Mouse (Mus musculus) layer of hippocampus, adult 9-10 months (tissue): Measurements from ENCODE around the gene Tmem59l.
"Not testable (repeated sequence)": the region's sequence is repeated elsewhere in the genome, so short reads cannot be mapped to it uniquely, and the experiment has no call there.

ENCODE experiments used
- DNase-seq: peaks from one replicate; pipeline ENCODE4 v3.0.0; 2022; ENCODE audit warnings: low spot score

The Tmem59l gene

DNA sequence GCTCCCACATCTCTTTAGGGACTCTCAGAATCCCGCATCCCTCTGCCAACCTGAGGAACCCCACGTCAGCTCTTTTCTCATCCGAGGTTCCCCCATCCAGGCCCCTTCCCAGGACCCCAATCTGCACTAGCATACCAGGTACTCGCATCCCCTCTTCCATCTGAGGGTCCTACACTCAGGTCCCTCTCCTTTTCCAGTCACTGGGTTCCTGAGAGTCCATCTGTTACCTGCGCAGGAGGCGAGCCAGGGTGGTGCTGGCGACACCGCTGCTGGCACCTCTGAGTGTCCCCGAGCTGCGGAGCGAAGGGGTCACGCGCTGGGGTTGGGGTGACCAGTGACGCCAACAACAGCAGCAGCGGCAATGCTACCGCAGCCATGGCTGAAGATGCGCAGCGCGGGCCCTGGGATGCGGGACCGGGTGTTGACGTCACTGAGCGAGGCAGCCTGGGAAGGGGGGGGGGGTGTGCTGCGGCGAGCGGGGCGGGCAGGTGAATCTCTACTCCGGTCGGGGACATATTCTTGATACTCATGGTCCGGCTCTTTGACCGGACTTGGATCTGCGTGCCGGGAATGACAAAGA lies at the start of gene Tmem59l:
TSS of gene Tmem59l (minus strand) at position 418 of the 580 bp plus-strand sequence.
- DNase-seq = no peak

- no peak for DNase-seq
These were observed 48.5 kb upstream of the Tmem59l start for GRCm38 (mm10) chr8:70535701-70536100.

DNA sequence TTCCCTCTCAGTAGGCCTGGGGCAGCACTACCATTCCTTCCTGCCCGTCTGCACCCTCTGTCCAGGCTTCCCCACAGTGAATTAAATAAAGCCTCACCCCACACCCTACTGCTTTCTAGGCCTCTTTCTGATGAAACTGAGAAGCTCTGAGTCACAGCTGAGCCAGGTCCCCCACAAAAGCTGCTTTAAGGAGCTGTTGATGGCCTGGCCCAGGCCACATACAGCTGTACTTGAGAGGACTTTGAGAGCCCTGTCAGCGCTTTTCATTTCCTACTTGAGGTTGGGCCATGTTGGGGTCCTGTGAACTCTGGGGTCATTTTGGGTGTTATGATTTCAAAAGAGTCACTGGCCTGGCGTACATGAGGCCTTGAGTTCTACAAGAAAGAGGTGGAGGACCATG lies 48.1 kb upstream of the Tmem59l start:
- no peak for DNase-seq

GRCm38 (mm10) chr8:70534281-70534680 lies 47.1 kb upstream of the Tmem59l start:
- DNase-seq = no peak

DNA sequence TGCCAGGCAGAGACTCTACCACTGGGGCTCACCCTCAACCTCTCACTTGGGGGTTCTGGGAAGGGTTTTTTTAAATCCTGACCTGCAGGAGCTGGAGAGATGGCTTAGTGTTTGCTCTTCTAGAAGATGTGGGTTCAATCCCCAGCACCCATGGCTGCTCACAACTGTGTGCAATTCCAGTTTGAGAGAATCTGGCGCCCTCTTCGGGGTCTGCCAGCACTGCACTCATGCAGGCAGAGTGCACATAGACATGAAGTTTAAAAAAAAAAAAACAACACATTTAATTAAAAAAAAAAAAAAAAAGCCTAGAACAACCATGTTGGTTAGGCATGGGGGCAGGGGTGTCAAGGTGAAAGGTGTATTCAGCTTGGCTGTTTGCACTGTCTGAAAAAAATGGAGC lies 43.2 kb upstream of the Tmem59l start:
- DNase-seq = no peak

DNA sequence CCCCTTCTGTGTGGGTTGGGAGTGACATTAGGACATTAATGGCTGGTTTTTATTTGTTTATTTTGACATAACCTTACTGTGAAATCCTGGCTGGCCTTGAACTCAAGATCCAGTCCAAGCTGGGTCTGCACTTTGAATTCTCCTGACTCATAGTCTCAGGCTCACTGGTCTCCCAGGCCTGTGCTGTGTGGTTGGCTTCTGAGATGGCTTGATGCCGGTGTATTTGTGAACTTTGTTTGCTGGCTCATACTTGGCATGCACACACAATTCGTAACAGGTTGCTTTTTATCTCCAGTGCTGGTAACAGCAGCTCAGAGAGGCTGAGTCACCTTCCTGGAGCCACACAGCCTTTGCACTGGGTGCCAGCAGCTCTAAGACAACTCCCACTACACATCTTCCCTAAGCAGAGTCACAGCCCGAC lies 42.6 kb upstream of the Tmem59l start:
- DNase-seq = no peak

DNA sequence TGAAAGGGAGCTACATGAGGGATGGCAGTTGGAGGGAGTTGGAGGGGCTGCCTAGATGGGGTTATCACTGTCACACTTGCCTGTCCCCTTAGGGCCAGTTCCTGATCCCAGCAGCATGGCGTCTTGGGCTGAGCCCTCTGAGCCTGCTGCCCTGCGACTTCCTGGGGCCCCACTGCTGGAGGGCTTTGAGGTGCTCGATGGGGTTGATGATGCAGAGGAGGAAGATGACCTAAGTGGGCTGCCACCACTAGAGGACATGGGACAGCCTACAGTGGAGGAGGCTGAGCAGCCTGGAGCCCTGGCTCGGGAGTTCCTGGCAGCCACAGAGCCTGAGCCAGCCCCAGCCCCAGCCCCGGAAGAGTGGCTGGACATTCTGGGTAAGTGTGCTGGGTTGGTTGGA lies 42.1 kb upstream of the Tmem59l start:
- DNase-seq = no peak

- DNase-seq = no peak
These were observed 41.1 kb upstream of the Tmem59l start for GRCm38 (mm10) chr8:70528182-70528797.

DNA sequence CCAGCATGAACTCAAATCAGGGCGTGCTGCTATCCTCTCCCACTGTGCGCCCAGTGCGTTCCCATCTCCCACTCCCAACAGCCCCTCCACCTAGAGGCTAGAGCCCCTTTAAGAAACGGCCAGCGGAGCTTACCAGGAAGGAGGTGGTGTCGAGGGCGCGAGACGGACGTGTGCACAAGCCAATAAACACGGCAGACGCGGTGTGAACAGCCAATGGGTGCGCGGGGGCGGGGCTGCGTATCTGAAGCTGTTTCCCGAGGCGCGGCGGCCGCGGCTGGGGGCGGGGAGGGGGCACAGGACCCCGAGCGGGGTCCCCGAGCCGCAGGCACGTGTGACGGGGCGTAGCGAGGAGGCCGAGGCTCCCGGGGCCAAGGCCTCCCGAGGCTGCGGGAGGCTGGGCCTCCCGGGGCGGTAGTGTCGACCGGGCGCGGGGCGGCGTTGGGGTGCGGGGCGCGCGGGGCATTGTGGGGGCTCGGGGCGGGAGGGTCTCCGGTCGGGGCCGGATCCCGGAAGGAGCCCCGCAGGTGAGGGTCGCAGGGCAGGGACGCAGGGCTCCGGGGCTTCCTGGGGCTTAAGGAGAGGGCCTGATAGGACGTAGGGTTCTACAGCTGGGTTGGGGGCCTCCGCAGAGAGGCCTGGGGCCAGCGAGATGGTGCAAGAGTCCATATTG lies 40.5 kb upstream of the Tmem59l start, which contains the start of the genes Fkbp8 and Kxd1:
TSS of gene Fkbp8 (plus strand) at position 213 of the 670 bp plus-strand sequence.
TSS of gene Kxd1 (minus strand) at position 445 of the 670 bp plus-strand sequence.
- DNase-seq = peak; percentile 100

DNA sequence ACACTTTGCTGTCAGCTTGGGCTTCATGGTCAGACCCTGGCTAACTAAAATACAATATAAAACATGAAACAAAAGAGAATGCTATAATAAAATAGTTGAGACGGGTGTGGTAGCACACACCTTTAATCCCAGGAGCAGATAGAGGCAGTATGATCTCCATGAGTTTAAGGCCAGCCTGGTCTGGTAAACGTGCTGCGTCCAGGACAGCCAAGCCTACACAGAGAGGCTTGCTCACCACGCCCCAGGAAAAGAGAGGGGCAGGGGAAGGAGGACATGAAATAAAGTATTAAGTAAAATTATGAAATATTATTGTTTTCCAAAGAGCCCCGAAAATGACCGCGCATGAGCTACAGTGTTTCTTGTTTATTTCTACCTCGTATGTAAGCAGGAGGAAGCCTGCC lies 40.0 kb upstream of the Tmem59l start:
- no peak for DNase-seq

DNA sequence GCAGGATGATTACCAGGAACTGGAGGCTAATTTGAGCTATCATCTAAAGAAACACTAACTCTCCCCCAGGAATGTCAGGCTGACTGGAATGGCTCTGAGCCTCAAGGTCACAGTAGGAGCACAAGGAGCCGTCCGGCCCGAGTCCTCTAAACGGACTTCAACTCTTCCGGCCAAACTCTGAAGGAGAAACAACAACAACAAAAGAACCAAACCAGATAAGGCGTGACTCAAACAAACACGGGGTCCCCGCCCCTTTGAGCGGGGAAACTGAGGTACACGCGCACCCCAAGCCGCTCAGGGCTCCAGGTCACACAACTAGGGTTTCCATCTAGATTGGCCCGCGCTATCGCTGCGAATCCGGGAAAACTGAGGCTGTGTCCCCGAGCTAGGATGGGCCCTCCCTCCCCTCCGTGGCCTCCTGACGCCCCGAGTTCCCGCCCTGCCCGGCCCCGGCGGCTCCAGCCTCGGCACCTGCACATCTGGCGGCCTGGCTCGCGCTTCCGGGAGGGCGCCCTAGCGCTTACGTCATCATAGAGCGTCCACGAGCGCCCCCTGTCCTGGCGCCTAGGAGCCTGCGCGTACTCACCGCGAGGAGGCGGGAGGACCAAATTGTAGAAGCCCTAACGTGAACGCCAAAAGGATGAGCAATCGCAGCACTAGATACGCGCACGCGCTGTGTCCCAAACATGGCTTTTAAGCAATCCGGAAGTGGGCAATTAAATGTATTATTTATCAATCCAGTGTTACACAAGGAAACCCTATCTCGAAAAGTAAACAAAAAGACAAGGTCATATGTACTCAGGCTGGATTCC lies 35.6 kb upstream of the Tmem59l start:
- peak; percentile 89 for DNase-seq

DNA sequence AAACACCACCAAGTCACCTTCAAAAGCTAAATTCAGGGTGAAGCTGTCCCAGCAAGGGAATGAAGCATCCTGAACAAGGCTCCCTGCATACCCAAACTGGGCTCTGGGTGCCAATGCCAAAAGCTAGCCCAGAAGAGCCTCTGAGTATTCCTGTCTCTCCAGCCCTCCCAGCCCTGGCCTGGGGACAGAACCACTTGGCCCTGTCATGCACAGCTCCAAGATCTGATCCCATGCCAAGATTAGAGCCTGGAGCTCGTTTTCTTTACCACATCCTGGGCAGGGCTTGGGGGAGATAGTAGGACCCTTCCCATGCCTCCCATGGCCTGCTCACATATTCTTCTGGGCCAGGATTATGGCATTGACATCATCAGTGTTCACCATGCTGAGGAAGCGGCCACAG lies 32.4 kb upstream of the Tmem59l start:
- no peak for DNase-seq

- no peak for DNase-seq
These were observed 31.9 kb upstream of the Tmem59l start for GRCm38 (mm10) chr8:70519043-70519442.

DNA sequence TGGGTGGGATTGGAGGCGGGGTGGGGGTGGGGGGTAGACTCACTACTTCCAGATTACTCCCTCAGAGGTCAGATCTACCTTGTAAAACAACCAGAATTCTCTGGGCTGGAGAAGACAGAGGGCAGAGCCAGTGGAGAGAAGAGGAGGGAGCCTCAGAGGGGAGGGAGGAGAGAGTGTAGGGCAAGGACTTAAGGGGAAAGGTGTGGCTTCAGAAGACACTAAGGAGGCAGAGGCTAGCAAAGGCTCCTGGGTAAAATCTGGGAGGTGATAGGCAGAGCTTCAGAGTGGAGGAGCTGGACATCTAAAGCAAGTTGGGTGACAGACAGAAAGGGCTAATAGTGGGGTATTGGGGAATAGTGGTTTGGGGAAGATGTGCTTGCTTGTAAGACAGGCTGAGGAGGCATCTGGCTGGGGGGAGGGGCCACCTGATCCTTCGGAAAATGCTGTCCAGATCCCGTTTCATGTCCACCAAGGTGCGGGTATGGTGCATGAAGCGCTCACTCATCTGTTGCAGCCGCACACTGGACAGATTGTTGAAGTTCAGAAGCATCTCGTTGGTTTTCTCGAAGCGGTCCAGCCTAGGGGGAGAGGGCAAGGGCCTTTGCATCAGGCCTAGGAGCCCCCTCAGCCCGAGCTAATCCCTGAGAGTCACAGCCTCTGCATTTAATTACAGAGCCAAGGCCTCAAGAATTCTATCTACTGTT lies 30.9 kb upstream of the Tmem59l start:
- DNase-seq = no peak

- DNase-seq = no peak
These were observed 26.3 kb upstream of the Tmem59l start for GRCm38 (mm10) chr8:70513441-70513840.

DNA sequence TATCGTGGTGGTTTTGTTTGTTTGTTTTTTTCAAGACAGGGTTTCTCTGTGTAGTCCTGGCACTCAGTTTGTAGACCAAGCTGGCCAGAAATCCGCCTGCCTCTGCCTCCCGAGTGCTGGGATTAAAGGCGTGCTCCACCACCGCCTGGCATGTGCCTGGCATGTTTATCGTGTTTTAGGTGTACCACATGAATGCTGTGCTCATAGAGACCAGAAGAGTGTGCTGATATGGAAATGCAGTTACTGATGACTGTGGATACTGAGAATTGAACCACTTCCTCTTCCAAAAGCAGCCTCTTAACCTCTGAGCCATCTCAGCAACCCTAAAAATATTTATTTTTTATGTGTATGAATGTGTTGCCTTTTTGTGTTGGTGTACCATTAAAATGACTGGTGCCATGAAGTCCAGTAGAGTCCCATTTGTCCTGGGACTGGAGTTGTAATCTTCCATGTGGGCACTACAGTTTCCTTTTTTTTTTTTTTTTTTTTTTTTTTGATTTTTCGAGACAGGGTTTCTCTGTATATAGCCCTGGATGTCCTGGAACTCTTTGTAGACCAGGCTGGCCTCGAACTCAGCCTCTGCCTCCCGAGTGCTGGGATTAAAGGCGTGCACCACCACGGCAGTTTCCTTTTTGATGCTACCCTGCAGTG lies 25.2 kb upstream of the Tmem59l start:
- DNase-seq = no peak

DNA sequence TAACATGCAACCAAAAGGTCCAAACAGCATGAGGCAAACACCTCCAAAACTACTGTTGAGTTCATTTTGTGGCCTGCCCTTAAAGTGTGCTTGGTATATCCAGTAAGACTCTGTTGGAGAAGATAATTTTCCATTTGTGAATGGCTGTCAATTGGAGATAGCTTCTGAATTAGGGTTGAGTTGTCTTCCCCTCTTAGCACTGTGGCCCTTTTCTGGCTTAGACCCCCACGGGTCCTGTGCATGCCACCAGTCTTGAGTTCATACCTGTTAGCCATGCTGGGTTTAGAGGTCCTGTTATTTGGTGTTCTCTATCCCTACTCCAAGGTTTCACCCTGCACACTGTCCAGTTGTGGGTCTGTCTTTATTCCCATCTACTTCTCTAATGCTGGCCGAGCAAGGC lies 24.6 kb upstream of the Tmem59l start:
- no peak for DNase-seq

DNA sequence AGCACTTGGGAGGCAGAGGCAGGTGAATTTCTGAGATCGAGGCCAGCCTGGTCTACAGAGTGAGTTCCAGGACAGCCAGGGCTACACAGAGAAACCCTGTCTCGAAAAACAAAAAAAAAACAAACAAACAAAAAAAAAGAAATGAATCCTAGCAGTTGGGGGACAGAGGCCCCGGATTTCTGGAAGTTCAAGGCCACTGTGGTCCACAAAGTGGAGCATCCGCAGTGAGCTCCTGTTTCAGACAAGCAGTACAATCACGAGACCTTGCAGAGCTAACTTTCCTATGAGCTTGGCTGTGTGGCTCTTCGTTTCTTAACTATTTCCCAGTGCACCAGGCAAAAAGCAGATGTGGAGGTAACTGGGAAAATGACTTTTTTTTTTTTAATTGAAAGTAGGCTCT lies 24.0 kb upstream of the Tmem59l start:
- DNase-seq = not testable (repeated sequence)

DNA sequence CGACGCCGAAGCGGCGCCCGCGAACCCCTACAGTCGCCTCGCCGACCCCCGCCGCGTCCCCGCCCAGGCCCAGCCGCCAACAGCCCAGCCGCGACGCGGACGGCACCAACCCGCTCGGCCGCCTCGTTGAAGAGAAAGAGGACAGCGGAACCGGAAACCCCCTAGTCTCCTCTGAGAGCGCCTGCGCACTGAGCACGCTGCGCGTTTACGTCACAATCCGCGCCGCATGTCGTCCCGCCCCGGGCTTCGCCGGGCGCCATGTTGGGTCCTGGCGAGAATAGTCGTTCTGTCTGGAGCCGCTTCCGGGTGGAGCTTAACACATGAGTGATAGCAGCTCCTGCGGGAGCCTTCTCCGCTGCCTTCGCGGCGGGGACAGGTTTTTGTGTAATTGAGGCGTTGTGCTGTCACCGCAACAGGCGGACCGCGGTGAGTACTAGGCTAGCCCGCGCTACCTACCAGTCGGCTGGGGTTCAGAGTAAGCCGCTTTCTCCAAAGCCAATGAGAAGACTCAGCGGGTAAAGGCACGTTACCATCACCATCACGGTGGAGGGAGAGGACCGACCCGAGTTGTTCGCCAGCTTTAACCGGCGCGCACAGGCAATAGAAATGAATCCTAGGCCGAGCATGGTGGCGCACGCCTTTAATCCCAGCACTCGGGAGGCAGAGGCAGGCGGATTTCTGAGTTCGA lies 23.2 kb upstream of the Tmem59l start, which contains the start of gene Uba52:
TSS of gene Uba52 (minus strand) at position 574 of the 688 bp plus-strand sequence.
- peak; percentile 93 for DNase-seq

GRCm38 (mm10) chr8:70509281-70509952 lies 22.3 kb upstream of the Tmem59l start:
- DNase-seq = no peak
